Mouse (Mus musculus) hindbrain, embryonic 12.5 days (tissue): ENCODE results near the gene Olfr281. TPM values are rescaled to one million over a fixed set of nuclear protein-coding genes. Genes with fewer than 3 reads are reported as not detected.

ENCODE experiments used
- ATAC-seq: fragments of 200-750 bp; cut with Nextera tagmentation; 2 replicates; pipeline ENCODE4 v1.8.0; 2017; ENCODE audit warnings: moderate TSS enrichment; ENCODE audit not compliant: low FRiP score
- H3K27ac ChIP-seq: fragments of 300-500 bp; sonication (generic); 2 replicates; pipeline ENCODE4 v1.5.1; 2016; ENCODE audit warnings: mild to moderate bottlenecking
- H3K27me3 ChIP-seq: fragments of 300-500 bp; sonication (generic); 2 replicates; pipeline ENCODE4 v1.6.1; 2016; ENCODE audit warnings: mild to moderate bottlenecking
- H3K36me3 ChIP-seq: fragments of 300-500 bp; sonication (generic); 2 replicates; pipeline ENCODE4 v1.6.1; 2016; ENCODE audit warnings: mild to moderate bottlenecking
- H3K4me1 ChIP-seq: fragments of 300-500 bp; sonication (generic); 2 replicates; pipeline ENCODE4 v1.6.1; 2016
- H3K4me2 ChIP-seq: fragments of 300-500 bp; sonication (generic); replicated peaks from 2 replicates; pipeline ENCODE4 v1.6.1; 2016; ENCODE audit warnings: mild to moderate bottlenecking
- H3K4me3 ChIP-seq: fragments of 300-500 bp; sonication (generic); 2 replicates; pipeline ENCODE4 v1.5.1; 2016; ENCODE audit warnings: mild to moderate bottlenecking
- H3K9ac ChIP-seq: fragments of 300-500 bp; sonication (generic); 2 replicates; pipeline ENCODE4 v1.6.1; 2016; ENCODE audit warnings: mild to moderate bottlenecking, moderate library complexity
- H3K9me3 ChIP-seq: fragments of 300-500 bp; sonication (generic); replicated peaks from 2 replicates; pipeline ENCODE4 v1.6.1; 2016; ENCODE audit warnings: mild to moderate bottlenecking
- WGBS: fragments of 180-500 bp; shearing (Covaris S2); methylation state at CpG from one replicate; pipeline ENCODE4 v1.1.7; 2016; 5-methylcytosine and 5-hydroxymethylcytosine counted together
- polyA plus RNA-seq: library from polyadenylated mRNA; unstranded; fragments of >200 nt; fragmentation: Nextera tagmentation; extraction: Ambion mirVana; gene quantifications from 2 replicates; pipeline ENCODE4 v1.2.1, GENCODE M21; 2016

The Olfr281 gene
- polyA plus RNA-seq, 1 experiment from 2014 or later, result not detected

DNA sequence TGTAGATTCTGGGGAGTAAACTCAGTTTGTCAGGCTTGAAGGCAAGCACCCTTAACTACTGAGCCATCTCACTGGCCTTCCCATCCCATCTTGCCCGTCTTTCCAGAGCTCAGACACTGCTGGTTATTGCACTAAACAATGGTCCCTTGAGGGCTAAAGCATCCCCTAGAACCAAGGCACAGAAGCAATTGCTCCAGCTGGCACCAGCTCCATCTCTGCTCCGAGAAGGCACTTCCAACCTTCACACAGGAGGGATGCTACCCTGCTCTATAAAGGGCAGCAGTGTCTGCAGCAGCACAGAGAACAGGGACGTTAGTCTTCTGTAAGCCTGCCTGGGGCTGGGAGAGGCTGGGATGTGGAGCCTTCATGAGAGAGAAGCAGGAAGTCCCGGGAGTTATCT, 39.7 kb downstream of the Olfr281 start, which contains the start of gene Olfr279:
TSS of gene Olfr279 (plus strand) at position 301 of the 400 bp plus-strand sequence.
- H3K4me2 ChIP-seq, result no peak within 1 kb of the TSS
- H3K9ac ChIP-seq, result no peak within 1 kb of the TSS
- H3K27ac ChIP-seq, result no peak within 1 kb of the TSS
- no peaks in the 10 kb centered on the region for H3K4me1 ChIP-seq
- no peaks in the 10 kb centered on the region for H3K9me3 ChIP-seq
- 67% methylated on average over 4 of the region's 4 CpGs for WGBS
- H3K36me3 ChIP-seq, result no peaks in the 10 kb centered on the region
- no peak for ATAC-seq
- H3K27me3 ChIP-seq, result no peaks in the 10 kb centered on the region
- H3K4me3 ChIP-seq, result no peak within 1 kb of the TSS

DNA sequence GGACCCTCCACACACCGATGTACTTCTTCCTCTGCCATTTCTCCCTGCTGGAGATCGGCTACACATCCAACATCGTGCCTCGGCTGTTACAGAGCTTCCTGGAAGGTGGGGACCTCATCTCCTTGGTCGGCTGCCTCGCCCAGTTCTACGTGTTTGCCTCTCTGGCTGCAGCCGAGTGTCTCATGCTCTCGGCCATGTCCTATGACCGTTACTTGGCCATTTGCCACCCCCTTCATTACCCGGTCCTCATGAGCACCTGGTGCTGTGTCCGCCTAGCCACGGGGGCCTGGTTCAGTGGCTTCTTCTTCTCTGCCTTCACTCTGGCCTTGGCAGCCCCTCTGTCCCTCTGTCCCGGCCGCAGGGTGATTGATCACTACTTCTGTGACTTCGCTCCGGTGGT, 45.2 kb downstream of the Olfr281 start:
- H3K27ac ChIP-seq, result no peak overlapping the region
- no peaks in the 10 kb centered on the region for H3K9me3 ChIP-seq
- H3K4me3 ChIP-seq, result no peak overlapping the region
- no peaks in the 10 kb centered on the region for H3K27me3 ChIP-seq
- H3K4me2 ChIP-seq, result no peak overlapping the region
- no peaks in the 10 kb centered on the region for H3K36me3 ChIP-seq
- WGBS, result 87% methylated on average over 17 of the region's 17 CpGs
- H3K4me1 ChIP-seq, result no peaks in the 10 kb centered on the region
- ATAC-seq, result no peak
- no peak overlapping the region for H3K9ac ChIP-seq

GRCm38 (mm10) chr15:98503317-98503716, 50.9 kb downstream of the Olfr281 start:
- WGBS, result 85% methylated on average over 3 of the region's 3 CpGs
- Histone ChIP-seq H3K9me3 (no peaks in the 10 kb centered on the region), H3K4me3 (no peak overlapping the region), H3K36me3 (no peaks in the 10 kb centered on the region), H3K27ac (no peak overlapping the region), H3K27me3 (peaks cover 4% of the 10 kb centered on the region; the same call in 1 of the 2 replicates), H3K9ac (no peak overlapping the region), H3K4me2 (no peak overlapping the region), H3K4me1 (no peaks in the 10 kb centered on the region)
- ATAC-seq, result no peak

GRCm38 (mm10) chr15:98504514-98504913, 52.1 kb downstream of the Olfr281 start:
- H3K27me3 ChIP-seq, result peaks cover 4% of the 10 kb centered on the region; the same call in 1 of the 2 replicates
- H3K36me3 ChIP-seq, result no peaks in the 10 kb centered on the region
- H3K4me1 ChIP-seq, result no peaks in the 10 kb centered on the region
- H3K4me3 ChIP-seq, result no peak overlapping the region
- H3K9me3 ChIP-seq, result no peaks in the 10 kb centered on the region
- no peak for ATAC-seq
- 16% methylated on average over 18 of the region's 18 CpGs for WGBS
- no peak overlapping the region for H3K9ac ChIP-seq
- no peak overlapping the region for H3K27ac ChIP-seq
- H3K4me2 ChIP-seq, result no peak overlapping the region

GRCm38 (mm10) chr15:98506253-98506957, 54.0 kb downstream of the Olfr281 start:
- 83% methylated on average over 9 of the region's 9 CpGs for WGBS

DNA sequence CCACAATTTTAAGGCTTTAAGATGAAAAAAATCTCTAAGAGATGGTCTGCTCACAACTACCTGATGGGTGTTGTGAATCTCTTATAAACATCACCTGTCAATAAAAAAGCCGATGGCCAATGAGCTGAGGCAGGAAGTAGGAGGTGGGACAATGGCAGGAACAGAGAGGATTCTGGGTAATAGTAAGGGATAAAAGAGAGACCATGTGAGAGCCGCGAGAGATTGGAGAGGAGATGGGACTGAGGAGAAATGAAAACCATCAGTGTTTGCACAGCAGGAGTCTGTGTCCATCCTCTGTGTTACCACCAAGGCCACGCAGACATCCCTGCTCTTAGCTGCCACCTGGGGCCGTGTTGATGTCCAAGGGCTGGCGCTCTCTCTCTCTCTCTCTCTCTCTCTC, 54.9 kb downstream of the Olfr281 start:
- Histone ChIP-seq H3K9me3 (no peaks in the 10 kb centered on the region), H3K9ac (no peak overlapping the region), H3K27ac (no peak overlapping the region), H3K27me3 (peaks cover 4% of the 10 kb centered on the region; the same call in 1 of the 2 replicates), H3K36me3 (no peaks in the 10 kb centered on the region), H3K4me3 (no peak overlapping the region), H3K4me1 (peaks cover 7% of the 10 kb centered on the region; the same call in 1 of the 2 replicates), H3K4me2 (no peak overlapping the region)
- 76% methylated on average over 5 of the region's 6 CpGs for WGBS
- ATAC-seq, result no peak

More at GRCm38 (mm10) chr15:98506253-98506957, 54.0 kb downstream of the Olfr281 start:
- no peak overlapping the region for H3K9ac ChIP-seq
- H3K4me3 ChIP-seq, result no peak overlapping the region
- no peak overlapping the region for H3K4me2 ChIP-seq
- H3K36me3 ChIP-seq, result no peaks in the 10 kb centered on the region
- H3K27me3 ChIP-seq, result peaks cover 4% of the 10 kb centered on the region; the same call in 1 of the 2 replicates
- H3K27ac ChIP-seq, result no peak overlapping the region
- ATAC-seq, result no peak
- H3K4me1 ChIP-seq, result peaks cover 7% of the 10 kb centered on the region; the same call in 1 of the 2 replicates
- no peaks in the 10 kb centered on the region for H3K9me3 ChIP-seq

- Histone ChIP-seq H3K27me3 (peaks cover 2% of the 10 kb centered on the region; the same call in 1 of the 2 replicates), H3K9me3 (no peaks in the 10 kb centered on the region), H3K27ac (no peak overlapping the region), H3K36me3 (no peaks in the 10 kb centered on the region), H3K4me2 (no peak overlapping the region), H3K4me1 (peaks cover 9% of the 10 kb centered on the region; the same call in 1 of the 2 replicates), H3K9ac (no peak overlapping the region), H3K4me3 (no peak overlapping the region)
- WGBS, result 68% methylated on average over 2 of the region's 2 CpGs
- no peak for ATAC-seq
Observed at GRCm38 (mm10) chr15:98509387-98509786, 57.0 kb downstream of the Olfr281 start.

Other genes with a start within 250 kb of the Olfr281 start
- gene Gm44579, start 231.6 kb upstream of the Olfr281 start, polyA plus RNA-seq, result not detected in 2 replicates
- not detected in 2 replicates for gene Olfr287, start 231.5 kb upstream of the Olfr281 start, polyA plus RNA-seq
- not detected in 2 replicates for gene Olfr286, start 218.1 kb upstream of the Olfr281 start, polyA plus RNA-seq
- gene H1fnt, start 195.3 kb upstream of the Olfr281 start, polyA plus RNA-seq, result not detected in 2 replicates
- 3.0 and 3.7 TPM in 2 replicates for gene Zfp641, start 156.4 kb upstream of the Olfr281 start, polyA plus RNA-seq
- not detected in 2 replicates for gene Olfr285, start 135.2 kb upstream of the Olfr281 start, polyA plus RNA-seq
- gene Olfr284, start 111.6 kb upstream of the Olfr281 start, polyA plus RNA-seq, result not detected in 2 replicates
- not detected in 2 replicates for gene Olfr283, start 71.6 kb upstream of the Olfr281 start, polyA plus RNA-seq
- gene Olfr282, start 21.4 kb upstream of the Olfr281 start, polyA plus RNA-seq, result not detected in 2 replicates
- gene OR5BS1P, start 17.3 kb downstream of the Olfr281 start, polyA plus RNA-seq, result not detected in 2 replicates
- gene Lalba, start 30.1 kb downstream of the Olfr281 start, polyA plus RNA-seq, result not detected in 2 replicates
- gene Olfr279, start 39.8 kb downstream of the Olfr281 start, polyA plus RNA-seq, result not detected in 2 replicates
- gene Kansl2, start 81.7 kb downstream of the Olfr281 start, polyA plus RNA-seq, result 166 and 167 TPM in 2 replicates
- gene Ccnt1, start 118.3 kb downstream of the Olfr281 start, polyA plus RNA-seq, result 63.2 and 65.5 TPM in 2 replicates
- 0.43 and 0.46 TPM in 2 replicates for gene 4930415O20Rik, start 118.4 kb downstream of the Olfr281 start, polyA plus RNA-seq
- 15.9 and 18.6 TPM in 2 replicates for gene Adcy6, start 157.5 kb downstream of the Olfr281 start, polyA plus RNA-seq
- gene Cacnb3, start 178.3 kb downstream of the Olfr281 start, polyA plus RNA-seq, result 110 and 113 TPM in 2 replicates
- 21.9 and 26.6 TPM in 2 replicates for gene Ddx23, start 210.3 kb downstream of the Olfr281 start, polyA plus RNA-seq
- 6.4 and 6.5 TPM in 2 replicates for gene Rnd1, start 224.9 kb downstream of the Olfr281 start, polyA plus RNA-seq